Comparison of ENCODE assay signal across 8 mouse cellular contexts in genomic region chr11:100295308-100295707, GRCm38 (mm10). TPM values are rescaled to one million over a fixed set of nuclear protein-coding genes. Genes with fewer than 3 reads are reported as not detected.
DNase-seq lines count a peak whose midpoint lies in the region; ATAC-seq and TF ChIP-seq lines count a peak whose summit lies in the region.

No protein-coding gene starts in this region.

- 3% methylated on average over 10 of the region's 10 CpGs for WGBS in intestine, embryonic 16.5 days
- 5% methylated on average over 10 of the region's 10 CpGs for WGBS in midbrain, postnatal 0 days
- 8% methylated on average over 10 of the region's 10 CpGs for WGBS in spleen, adult 2 months

- peak; percentile 100 for TF ChIP-seq CTCF in midbrain, postnatal 0 days (IDR thresholded peaks at IDR 0.05)
- peak; percentile 99 for TF ChIP-seq CTCF in spleen, adult 2 months (IDR thresholded peaks at IDR 0.05; ENCODE audit: extremely low read depth, insufficient read depth, insufficient read length, insufficient replicate concordance)

- 0 out of 2 replicates have a peak overlapping the region, but pooled peaks have one; percentile 24 for H3K9ac ChIP-seq in intestine, embryonic 16.5 days (ENCODE audit: low read depth, low read length)
- no peak overlapping the region for H3K9ac ChIP-seq in midbrain, postnatal 0 days (replicated peaks; ENCODE audit: low read length, poor library complexity, severe bottlenecking)

- no peak overlapping the region for H3K4me2 ChIP-seq in intestine, embryonic 16.5 days (ENCODE audit: low read depth, low read length)
- H3K4me2 ChIP-seq in midbrain, postnatal 0 days (ENCODE audit: low read depth, low read length, poor library complexity, severe bottlenecking), result 0 out of 2 replicates have a peak overlapping the region, but pooled peaks have one; percentile 12

- H3K27me3 ChIP-seq in intestine, embryonic 16.5 days (replicated peaks; ENCODE audit: control insufficient read depth, insufficient read depth, low read length), result no peaks in the 10 kb centered on the region
- no peaks in the 10 kb centered on the region for H3K27me3 ChIP-seq in midbrain, postnatal 0 days (ENCODE audit: insufficient read depth, low read length)
- no peaks in the 10 kb centered on the region for H3K27me3 ChIP-seq in spleen, adult 2 months (ENCODE audit: control insufficient read depth, insufficient read depth, low read length)

- H3K27ac ChIP-seq in intestine, embryonic 16.5 days (ENCODE audit: low read length), result no peak overlapping the region
- H3K27ac ChIP-seq in midbrain, postnatal 0 days (ENCODE audit: low read depth, low read length), result no peak overlapping the region
- H3K27ac ChIP-seq in spleen, adult 2 months (ENCODE audit: insufficient read depth, low read length), result no peak overlapping the region

- peak; percentile 86 for ATAC-seq in common myeloid progenitor, adult 5-6 weeks (replicated peaks; ENCODE audit: low read depth, poor library complexity, severe bottlenecking)
- peak; percentile 59 for ATAC-seq in intestine, embryonic 16.5 days
- ATAC-seq in midbrain, postnatal 0 days (ENCODE audit: low FRiP score), result peak; percentile 50; the same call in 1 of the 2 replicates

- intact Hi-C loops in gastrocnemius, postnatal 14 days (cut with DNase I; ENCODE audit: low total_unique reads), result loop anchor here (10.0 kb wide), 1 partner anchor 831 kb away; no protein-coding TSS in a partner anchor
- intact Hi-C loops in left cerebral cortex, postnatal 4 days (cut with DNase I), result loop anchor here (5.0 kb wide), 1 partner anchor 833 kb away; no protein-coding TSS in a partner anchor

- H3K36me3 ChIP-seq in intestine, embryonic 16.5 days (ENCODE audit: control insufficient read depth, insufficient read depth, low read length), result no peaks in the 10 kb centered on the region
- no peaks in the 10 kb centered on the region for H3K36me3 ChIP-seq in midbrain, postnatal 0 days (ENCODE audit: insufficient read depth, low read length)
- no peaks in the 10 kb centered on the region for H3K36me3 ChIP-seq in spleen, adult 2 months (ENCODE audit: control insufficient read depth, insufficient read depth, low read length)

- no peak for TF ChIP-seq POLR2A in spleen, adult 2 months (IDR thresholded peaks at IDR 0.05; ENCODE audit: low read depth, low read length)

- H3K4me3 ChIP-seq in intestine, embryonic 16.5 days (ENCODE audit: low read length), result no peak overlapping the region
- no peak overlapping the region for H3K4me3 ChIP-seq in midbrain, postnatal 0 days (ENCODE audit: low read depth, low read length)
- H3K4me3 ChIP-seq in spleen, adult 2 months (ENCODE audit: extremely low read depth, insufficient read depth, insufficient read length), result no peak overlapping the region

- DNase-seq in adrenal gland, adult (ENCODE audit: inconsistent age in 2 of 2, low spot score in 1 of 2), result peak; percentile 66 to 90
- DNase-seq in adrenal gland, adult 8-10 months, result no peak
- DNase-seq in gastrocnemius, postnatal 14 days, result peak; percentile 78
- peak; percentile 89 for DNase-seq in left cerebral cortex, postnatal 4 days
- peak; percentile 91 for DNase-seq in midbrain, postnatal 0 days (ENCODE audit: low spot score)
- DNase-seq in spleen, adult 2 months (ENCODE audit: low read depth in 1 of 2, low spot score in 2 of 2), result peak; percentile 59 to 64

- no peaks in the 10 kb centered on the region for H3K9me3 ChIP-seq in intestine, embryonic 16.5 days (ENCODE audit: control insufficient read depth, low read length)
- no peaks in the 10 kb centered on the region for H3K9me3 ChIP-seq in midbrain, postnatal 0 days (ENCODE audit: low read length)

- peaks cover 13% of the 10 kb centered on the region for H3K4me1 ChIP-seq in intestine, embryonic 16.5 days (ENCODE audit: control insufficient read depth, insufficient read depth, low read length)
- H3K4me1 ChIP-seq in midbrain, postnatal 0 days (ENCODE audit: insufficient read depth, low read length), result no peaks in the 10 kb centered on the region
- no peaks in the 10 kb centered on the region for H3K4me1 ChIP-seq in spleen, adult 2 months (ENCODE audit: control insufficient read depth, insufficient read depth, insufficient read length)

RNA-seq across cellular contexts. Expression of gene Eif1, which starts 24.4 kb away (rescaled TPM):
- 1,000 to 10,000 TPM in 3 of 4 experiments, 100 to 1,000 TPM in 1; 987 to 1,365 (median 1,077) TPM for total RNA-seq in adrenal gland, adult 8-10 months (2022)
- 220 and 411 TPM in 2 replicates for total RNA-seq in common myeloid progenitor, adult 5-6 weeks (2017)
- total RNA-seq in gastrocnemius, postnatal 14 days (2021), result 100 to 1,000 TPM; 781 to 791 TPM
- 1,811 and 1,878 TPM in 2 replicates for polyA plus RNA-seq in intestine, embryonic 16.5 days (2015; fragmentation: Nextera tagmentation; extraction: Ambion mirVana)
- 100 to 1,000 TPM; 642 to 677 TPM for total RNA-seq in left cerebral cortex, postnatal 4 days (2021)
- 84.7 and 117 TPM in 2 replicates for total RNA-seq in midbrain, postnatal 0 days (2014; rRNA removed)
- polyA plus RNA-seq in midbrain, postnatal 0 days (2015; fragmentation: Nextera tagmentation; extraction: Ambion mirVana), result 1,241 and 1,297 TPM in 2 replicates
- 74.0 and 83.2 TPM in 2 replicates for polyA plus RNA-seq in spleen, adult 2 months (2012; rRNA removed)

RNA-seq across cellular contexts. Expression of gene Krt42, which starts 25.6 kb away (rescaled TPM):
- total RNA-seq in adrenal gland, adult 8-10 months (2022), result not detected
- total RNA-seq in common myeloid progenitor, adult 5-6 weeks (2017), result not detected in 2 replicates
- not detected for total RNA-seq in gastrocnemius, postnatal 14 days (2021)
- not detected in 2 replicates for polyA plus RNA-seq in intestine, embryonic 16.5 days (2015; fragmentation: Nextera tagmentation; extraction: Ambion mirVana)
- not detected for total RNA-seq in left cerebral cortex, postnatal 4 days (2021)
- 0.27 TPM in 1 of 2 replicates, not detected in the other for total RNA-seq in midbrain, postnatal 0 days (2014; rRNA removed)
- not detected in 2 replicates for polyA plus RNA-seq in midbrain, postnatal 0 days (2015; fragmentation: Nextera tagmentation; extraction: Ambion mirVana)
- not detected in 2 replicates for polyA plus RNA-seq in spleen, adult 2 months (2012; rRNA removed)

RNA-seq across cellular contexts. Expression of gene Krt17, which starts 34.5 kb away (rescaled TPM):
- total RNA-seq in adrenal gland, adult 8-10 months (2022), result not detected
- total RNA-seq in common myeloid progenitor, adult 5-6 weeks (2017), result not detected in 2 replicates
- total RNA-seq in gastrocnemius, postnatal 14 days (2021), result not detected
- polyA plus RNA-seq in intestine, embryonic 16.5 days (2015; fragmentation: Nextera tagmentation; extraction: Ambion mirVana), result 11.5 and 11.8 TPM in 2 replicates
- total RNA-seq in left cerebral cortex, postnatal 4 days (2021), result not detected
- 0.52 and 5.5 TPM in 2 replicates for total RNA-seq in midbrain, postnatal 0 days (2014; rRNA removed)
- 1.2 and 1.5 TPM in 2 replicates for polyA plus RNA-seq in midbrain, postnatal 0 days (2015; fragmentation: Nextera tagmentation; extraction: Ambion mirVana)
- polyA plus RNA-seq in spleen, adult 2 months (2012; rRNA removed), result not detected in 2 replicates

RNA-seq across cellular contexts. Expression of gene Gast, which starts 38.9 kb away (rescaled TPM):
- not detected for total RNA-seq in adrenal gland, adult 8-10 months (2022)
- total RNA-seq in common myeloid progenitor, adult 5-6 weeks (2017), result not detected in 2 replicates
- not detected for total RNA-seq in gastrocnemius, postnatal 14 days (2021)
- 0.77 and 0.80 TPM in 2 replicates for polyA plus RNA-seq in intestine, embryonic 16.5 days (2015; fragmentation: Nextera tagmentation; extraction: Ambion mirVana)
- not detected for total RNA-seq in left cerebral cortex, postnatal 4 days (2021)
- total RNA-seq in midbrain, postnatal 0 days (2014; rRNA removed), result not detected in 2 replicates
- polyA plus RNA-seq in midbrain, postnatal 0 days (2015; fragmentation: Nextera tagmentation; extraction: Ambion mirVana), result 1.1 and 2.2 TPM in 2 replicates
- not detected in 2 replicates for polyA plus RNA-seq in spleen, adult 2 months (2012; rRNA removed)

RNA-seq across cellular contexts. Expression of gene Krt16, which starts 46.6 kb away (rescaled TPM):
- total RNA-seq in adrenal gland, adult 8-10 months (2022), result not detected
- not detected in 2 replicates for total RNA-seq in common myeloid progenitor, adult 5-6 weeks (2017)
- total RNA-seq in gastrocnemius, postnatal 14 days (2021), result not detected
- polyA plus RNA-seq in intestine, embryonic 16.5 days (2015; fragmentation: Nextera tagmentation; extraction: Ambion mirVana), result not detected in 2 replicates
- total RNA-seq in left cerebral cortex, postnatal 4 days (2021), result not detected
- total RNA-seq in midbrain, postnatal 0 days (2014; rRNA removed), result not detected in 2 replicates
- not detected in 2 replicates for polyA plus RNA-seq in midbrain, postnatal 0 days (2015; fragmentation: Nextera tagmentation; extraction: Ambion mirVana)
- not detected in 2 replicates for polyA plus RNA-seq in spleen, adult 2 months (2012; rRNA removed)
